8 mouse cellular contexts compared by ENCODE assay signal in the genomic region with DNA sequence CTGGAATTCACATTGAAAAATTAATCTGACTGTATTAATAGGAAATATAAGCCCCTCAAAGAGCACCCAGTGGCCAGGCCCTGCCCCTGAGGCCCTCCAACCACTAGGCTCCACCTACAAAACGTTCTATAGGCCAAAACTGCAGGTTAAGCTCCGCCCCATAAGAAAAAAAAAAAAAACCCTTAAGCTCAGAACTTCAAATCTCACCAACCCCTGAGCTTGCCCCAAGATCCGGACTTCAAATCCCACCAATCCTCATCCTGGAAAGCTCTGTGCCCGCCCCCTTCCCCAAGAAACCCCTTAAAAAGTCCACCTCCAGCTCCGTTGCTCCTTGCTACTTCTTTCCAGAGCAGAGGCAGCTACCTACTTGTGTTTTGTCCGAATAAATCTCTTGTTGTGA. TPM values are rescaled to one million over a fixed set of nuclear protein-coding genes. Genes with fewer than 3 reads are reported as not detected.
DNase-seq lines count a peak whose midpoint lies in the region; ATAC-seq lines count a peak whose summit lies in the region.

No protein-coding gene starts in this region.

- H3K36me3 ChIP-seq in heart, embryonic 10.5 days: peaks cover 18% of the 10 kb centered on the region
- H3K36me3 ChIP-seq in heart, embryonic 11.5 days (ENCODE audit: control insufficient read depth, insufficient read depth, low read length): 0 out of 2 replicates have a peak, but pooled peaks cover 3% of the 10 kb centered on the region

- H3K9ac ChIP-seq in heart, embryonic 11.5 days (ENCODE audit: low read depth, low read length): no peak overlapping the region

- peak overlapping the region; percentile 96; the same call in 1 of the 2 replicates for H3K4me2 ChIP-seq in heart, embryonic 11.5 days

- no peaks in the 10 kb centered on the region for H3K27me3 ChIP-seq in heart, embryonic 10.5 days (ENCODE audit: insufficient read depth, poor library complexity, severe bottlenecking)
- H3K27me3 ChIP-seq in heart, embryonic 11.5 days (ENCODE audit: control insufficient read depth, insufficient read depth, low read length): no peaks in the 10 kb centered on the region

- H3K4me1 ChIP-seq in heart, embryonic 10.5 days: peaks cover 21% of the 10 kb centered on the region
- peaks cover 5% of the 10 kb centered on the region for H3K4me1 ChIP-seq in heart, embryonic 11.5 days (ENCODE audit: control insufficient read depth, insufficient read depth, low read length)

- H3K27ac ChIP-seq in heart, embryonic 10.5 days: no peak overlapping the region
- no peak overlapping the region for H3K27ac ChIP-seq in heart, embryonic 11.5 days (ENCODE audit: low read depth, low read length)

- ATAC-seq in heart, embryonic 11.5 days (replicated peaks; ENCODE audit: insufficient number of reproducible peaks, low FRiP score, low TSS enrichment): no peak

- H3K4me3 ChIP-seq in heart, embryonic 10.5 days: peak overlapping the region; percentile 88; the same call in 1 of the 2 replicates
- H3K4me3 ChIP-seq in heart, embryonic 11.5 days (ENCODE audit: low read depth, low read length): no peak overlapping the region

- no peaks in the 10 kb centered on the region for H3K9me3 ChIP-seq in heart, embryonic 10.5 days
- no peaks in the 10 kb centered on the region for H3K9me3 ChIP-seq in heart, embryonic 11.5 days (replicated peaks; ENCODE audit: control insufficient read depth, low read length)

- 49% methylated on average over 6 of the region's 6 CpGs for WGBS in heart, embryonic 10.5 days
- WGBS in heart, embryonic 11.5 days (ENCODE audit: insufficient replicate concordance): 42% methylated on average over 6 of the region's 6 CpGs

- DNase-seq in heart, embryonic 10.5 days (ENCODE audit: low spot score): no peak
- DNase-seq in heart, adult 8-10 months (ENCODE audit: low spot score): no peak
- peak; percentile 33 for DNase-seq in Muller cell, postnatal 12 days (ENCODE audit: inconsistent ontology term)
- peak; percentile 68 for DNase-seq in liver
- DNase-seq in retina, embryonic 14.5 days (ENCODE audit: low spot score): peak; percentile 26
- no peak for DNase-seq in yolk sac, embryonic 10.5 days (ENCODE audit: low spot score)
- no peak for DNase-seq in spleen, adult 12 weeks (ENCODE audit: low spot score)

RNA-seq across cellular contexts. Expression of a gene that starts 0.8 kb away (rescaled TPM):
- polyA plus RNA-seq in heart, embryonic 10.5 days (2016; fragmentation: Nextera tagmentation; extraction: Ambion mirVana): 3.9 and 5.4 TPM in 2 replicates
- total RNA-seq in heart, adult 8-10 months (2022): 1 to 10 TPM; 3.0 to 4.5 (median 4.1) TPM
- 5.1 and 5.4 TPM in 2 replicates for polyA plus RNA-seq in heart, embryonic 11.5 days (2014; fragmentation: Nextera tagmentation; extraction: Ambion mirVana)

RNA-seq across cellular contexts. Expression of a gene that starts 12.9 kb away (rescaled TPM):
- polyA plus RNA-seq in heart, embryonic 10.5 days (2016; fragmentation: Nextera tagmentation; extraction: Ambion mirVana): not detected in 2 replicates
- total RNA-seq in heart, adult 8-10 months (2022): under 1 TPM in 1 of 4 experiments, not detected in 3; 0.09 TPM
- polyA plus RNA-seq in heart, embryonic 11.5 days (2014; fragmentation: Nextera tagmentation; extraction: Ambion mirVana): 0.27 TPM in 1 of 2 replicates, not detected in the other

RNA-seq across cellular contexts. Expression of a gene that starts 33.9 kb away (rescaled TPM):
- polyA plus RNA-seq in heart, embryonic 10.5 days (2016; fragmentation: Nextera tagmentation; extraction: Ambion mirVana): 169 and 213 TPM in 2 replicates
- 100 to 1,000 TPM; 165 to 184 (median 175) TPM for total RNA-seq in heart, adult 8-10 months (2022)
- 172 and 192 TPM in 2 replicates for polyA plus RNA-seq in heart, embryonic 11.5 days (2014; fragmentation: Nextera tagmentation; extraction: Ambion mirVana)

RNA-seq across cellular contexts. Expression of a gene that starts 37.8 kb away (rescaled TPM):
- polyA plus RNA-seq in heart, embryonic 10.5 days (2016; fragmentation: Nextera tagmentation; extraction: Ambion mirVana): 4.1 and 8.1 TPM in 2 replicates
- total RNA-seq in heart, adult 8-10 months (2022): 1 to 10 TPM; 1.6 to 3.1 (median 1.9) TPM
- polyA plus RNA-seq in heart, embryonic 11.5 days (2014; fragmentation: Nextera tagmentation; extraction: Ambion mirVana): 4.6 and 6.4 TPM in 2 replicates

RNA-seq across cellular contexts. Expression of a gene that starts 43.9 kb away (rescaled TPM):
- polyA plus RNA-seq in heart, embryonic 10.5 days (2016; fragmentation: Nextera tagmentation; extraction: Ambion mirVana): 4.8 and 9.8 TPM in 2 replicates
- 1 to 10 TPM in 3 of 4 experiments, not detected in 1; 1.3 to 1.4 (median 1.3) TPM for total RNA-seq in heart, adult 8-10 months (2022)
- 6.4 and 8.4 TPM in 2 replicates for polyA plus RNA-seq in heart, embryonic 11.5 days (2014; fragmentation: Nextera tagmentation; extraction: Ambion mirVana)

Comparison
In these comparisons a context has a peak if more than half of its experiments do, and no peak if none do; other contexts are left out.
1. DNase-seq: peak in Muller cell, postnatal 12 days (single experiment), liver (single experiment) and retina, embryonic 14.5 days (single experiment); none in heart, embryonic 10.5 days (single experiment), heart, adult 8-10 months (single experiment), yolk sac, embryonic 10.5 days (single experiment) and spleen, adult 12 weeks (single experiment).